Mouse (Mus musculus): ENCODE data around the gene Ccdc14. TPM values are rescaled to one million over a fixed set of nuclear protein-coding genes. Genes with fewer than 3 reads are reported as not detected.
"Not testable (repeated sequence)": the region's sequence is repeated elsewhere in the genome, so short reads cannot be mapped to it uniquely, and the experiment has no call there.

The Ccdc14 gene
- 4.2 and 4.5 TPM in 2 replicates for total RNA-seq (2021)
- long read RNA-seq, experiment 1, full-length matches to known transcripts, result 6 of 7 reads
- long read RNA-seq, experiment 1, partial matches to known transcripts, result 0 of 7 reads
- long read RNA-seq, experiment 1, other reads (novel, unspliced or antisense), result 1 of 7 reads
- long read RNA-seq, experiment 2, full-length matches to known transcripts, result 2 of 2 reads
- long read RNA-seq, experiment 2, partial matches to known transcripts, result 0 of 2 reads
- long read RNA-seq, experiment 2, other reads (novel, unspliced or antisense), result 0 of 2 reads

DNA sequence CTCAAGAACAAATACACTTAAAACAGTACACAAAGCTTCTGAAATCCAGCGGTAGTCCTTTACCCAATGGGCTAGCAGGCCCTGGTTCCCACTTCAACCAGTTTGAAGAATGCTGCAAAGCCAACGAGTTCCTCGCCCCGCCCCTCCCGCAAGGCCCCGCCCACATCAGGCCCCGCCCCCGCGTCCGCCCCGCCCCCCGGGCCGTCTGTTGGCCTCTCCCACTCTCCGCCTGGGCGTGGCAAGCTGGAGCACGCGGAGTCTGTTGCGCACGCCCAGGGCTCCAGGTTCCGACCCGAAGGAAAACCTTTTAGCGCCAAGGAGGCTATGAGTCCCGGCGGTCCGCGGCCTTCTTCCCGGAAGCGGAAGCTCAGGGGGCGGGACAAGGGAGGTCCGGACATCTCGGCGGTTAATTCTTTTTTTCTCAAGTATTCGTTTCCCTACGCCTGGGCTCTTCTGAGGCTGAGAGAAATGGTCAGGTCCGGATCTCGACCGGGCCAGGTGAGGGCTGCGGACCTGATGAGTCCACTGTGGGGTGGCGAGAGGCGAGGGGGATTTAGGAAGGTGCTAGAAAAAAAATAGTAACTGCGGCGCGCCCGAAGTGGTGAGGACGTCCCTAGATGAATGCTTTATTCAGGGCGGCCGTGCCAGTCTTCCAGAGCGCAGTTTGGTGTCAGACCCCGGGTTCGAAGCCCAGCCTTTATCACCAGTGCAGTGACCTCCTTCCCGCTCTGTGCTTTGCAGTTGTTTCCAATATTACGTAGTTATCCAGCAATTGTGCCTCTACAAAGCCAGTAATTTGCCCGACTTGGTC, at the start of gene Ccdc14:
Gene Ccdc14, plus strand, starts transcription at position 283 of the 811 bp plus-strand sequence.
- DNase-seq, result peak; percentile 96

- peak; percentile 44 for DNase-seq
Observed at GRCm38 (mm10) chr16:34643511-34644259, 46.7 kb upstream of the Ccdc14 start.

DNA sequence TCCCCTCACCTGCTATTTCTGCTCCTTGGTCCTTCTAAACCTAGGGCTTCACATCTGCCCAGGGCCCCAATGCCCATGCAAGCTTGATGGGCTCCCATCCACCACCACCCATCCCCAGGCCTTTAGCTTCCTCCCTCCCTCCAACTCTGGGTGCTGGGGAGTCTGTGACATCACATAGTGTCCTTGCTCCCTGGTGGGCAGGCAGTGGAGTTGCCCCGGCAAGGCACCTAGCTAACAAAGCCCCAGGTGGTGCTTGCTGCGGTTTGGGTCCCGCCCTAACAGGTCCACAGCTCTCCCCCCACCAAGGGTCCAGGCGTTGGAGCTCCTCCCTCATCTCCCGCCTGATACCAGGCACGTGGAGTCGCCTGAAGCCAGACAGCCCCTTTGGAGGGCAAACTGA, 40.8 kb upstream of the Ccdc14 start, which contains the start of gene Ropn1:
Gene Ropn1, plus strand, starts transcription at position 301 of the 400 bp plus-strand sequence.
- DNase-seq, result no peak

DNA sequence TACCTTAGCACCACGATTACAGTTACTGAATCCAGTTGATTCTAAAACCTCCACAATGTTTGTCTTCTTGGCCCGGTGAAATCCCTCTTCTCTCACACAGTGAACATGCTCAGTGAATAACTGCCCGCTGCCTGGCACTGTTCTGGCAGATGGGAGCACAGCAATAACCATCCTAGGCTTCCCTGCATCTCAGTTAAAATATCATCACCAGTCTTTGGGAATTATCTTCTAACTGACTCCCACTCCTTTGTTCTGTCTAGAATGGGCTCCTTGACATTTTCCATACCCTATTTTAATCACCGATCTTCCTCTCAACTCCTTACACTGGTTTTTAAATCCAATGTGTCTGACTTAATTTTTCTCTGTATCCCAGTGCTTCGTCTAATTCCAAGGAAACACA, 37.4 kb upstream of the Ccdc14 start:
- no peak for DNase-seq

GRCm38 (mm10) chr16:34657566-34657965, 32.9 kb upstream of the Ccdc14 start:
- peak; percentile 29 for DNase-seq

DNA sequence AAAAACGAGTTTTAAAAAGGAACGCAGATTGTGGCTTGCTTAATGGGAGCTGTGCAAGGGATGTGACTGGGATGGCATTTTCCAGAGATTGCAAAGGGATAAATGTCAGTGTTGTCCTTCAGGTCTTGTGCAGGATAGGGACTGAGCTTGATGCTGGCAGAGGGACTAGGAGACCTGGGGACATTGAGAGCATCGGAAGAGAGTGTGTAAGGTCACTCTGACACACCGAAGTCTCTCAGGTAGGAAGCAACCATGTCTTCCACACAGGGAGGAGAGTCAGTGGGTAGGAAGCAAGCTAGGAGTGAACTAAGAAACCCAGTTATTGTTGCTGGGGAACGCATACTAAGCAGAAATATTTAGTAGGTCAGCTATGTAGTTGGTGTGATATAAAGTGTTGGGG, 32.4 kb upstream of the Ccdc14 start:
- DNase-seq, result no peak

DNA sequence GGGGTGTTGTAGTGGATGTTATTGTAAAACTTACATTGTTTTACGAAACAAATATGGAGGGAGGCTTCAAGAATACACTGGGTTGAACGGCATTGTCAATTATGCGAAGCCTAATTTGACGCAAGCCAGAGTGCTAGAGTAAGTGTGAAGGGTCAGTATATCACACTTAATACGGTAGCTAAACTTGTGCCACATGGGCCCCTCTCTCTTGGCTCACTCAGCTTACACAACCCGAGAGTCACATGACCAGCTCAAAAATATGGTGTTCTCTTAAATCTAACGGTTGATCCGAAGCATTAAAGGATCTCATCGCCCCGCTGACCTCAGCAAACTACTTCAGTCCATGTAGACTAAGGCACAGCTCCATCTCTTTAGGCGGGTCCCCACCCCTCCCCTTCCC, 32.0 kb upstream of the Ccdc14 start:
- no peak for DNase-seq

- no peak for DNase-seq
Observed at GRCm38 (mm10) chr16:34664553-34664952, 25.9 kb upstream of the Ccdc14 start.

GRCm38 (mm10) chr16:34667031-34667726, 23.2 kb upstream of the Ccdc14 start:
- peak; percentile 86 for DNase-seq

DNA sequence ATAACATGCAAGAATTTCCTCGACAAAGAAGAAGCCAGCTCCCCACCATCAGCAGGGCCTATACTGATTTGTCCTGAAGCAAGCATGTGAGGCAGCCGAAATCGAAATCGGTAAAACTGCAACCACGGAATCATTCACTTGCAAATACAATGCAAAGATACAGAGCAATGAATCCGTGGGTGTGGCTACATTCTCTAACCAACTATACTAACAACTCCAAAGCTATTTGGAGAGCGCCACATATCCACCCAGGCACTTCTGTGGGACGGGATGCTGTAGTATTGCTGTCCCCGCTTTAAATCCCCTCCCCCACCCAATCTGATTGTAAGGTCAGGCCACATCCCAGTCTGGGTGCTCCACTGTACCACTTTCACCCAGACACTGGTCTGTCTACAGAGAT, 22.1 kb upstream of the Ccdc14 start:
- DNase-seq, result no peak

DNA sequence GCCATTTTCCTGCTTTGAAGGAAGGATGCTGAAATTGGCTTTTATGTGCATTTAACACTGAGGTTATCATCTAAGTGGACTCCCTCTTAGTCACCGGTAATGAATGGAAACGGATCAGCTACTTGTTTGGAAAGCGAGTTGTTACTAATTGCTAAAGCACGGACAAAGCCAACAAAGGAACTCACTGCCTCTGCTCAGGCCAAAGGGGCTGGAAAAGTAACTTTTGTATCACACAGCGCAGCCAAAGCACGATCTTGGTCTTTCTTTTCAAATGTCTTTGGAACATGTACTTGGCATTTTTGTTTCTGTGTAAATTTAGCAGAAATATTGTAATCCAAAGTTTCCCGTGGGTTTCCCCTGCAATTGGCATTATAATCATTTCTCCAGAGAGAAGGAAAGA, 18.4 kb upstream of the Ccdc14 start:
- DNase-seq, result no peak

- peak; percentile 41 for DNase-seq
Observed at GRCm38 (mm10) chr16:34672822-34673221, 17.6 kb upstream of the Ccdc14 start.

DNA sequence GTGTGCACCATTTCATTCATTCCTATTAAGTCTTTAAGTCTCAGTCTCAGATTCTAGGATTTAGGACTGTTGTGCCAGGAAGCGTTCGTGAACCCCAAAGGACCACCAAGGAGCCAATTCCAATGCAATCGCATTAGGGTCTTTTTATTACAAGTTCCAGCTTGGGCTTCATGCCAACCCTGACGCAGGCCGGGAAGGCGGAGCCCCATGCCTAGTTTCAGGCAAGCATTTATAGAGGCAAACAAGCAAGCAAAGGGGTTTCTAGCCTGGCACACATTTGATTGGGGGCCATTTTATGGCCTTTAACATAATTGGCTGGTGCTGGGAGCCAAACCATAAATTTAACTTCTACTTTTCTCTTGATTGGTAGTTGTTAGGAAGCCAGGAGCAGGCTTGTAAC, 16.1 kb upstream of the Ccdc14 start:
- no peak for DNase-seq

- no peak for DNase-seq
Observed at GRCm38 (mm10) chr16:34681823-34682222, 8.6 kb upstream of the Ccdc14 start.

DNA sequence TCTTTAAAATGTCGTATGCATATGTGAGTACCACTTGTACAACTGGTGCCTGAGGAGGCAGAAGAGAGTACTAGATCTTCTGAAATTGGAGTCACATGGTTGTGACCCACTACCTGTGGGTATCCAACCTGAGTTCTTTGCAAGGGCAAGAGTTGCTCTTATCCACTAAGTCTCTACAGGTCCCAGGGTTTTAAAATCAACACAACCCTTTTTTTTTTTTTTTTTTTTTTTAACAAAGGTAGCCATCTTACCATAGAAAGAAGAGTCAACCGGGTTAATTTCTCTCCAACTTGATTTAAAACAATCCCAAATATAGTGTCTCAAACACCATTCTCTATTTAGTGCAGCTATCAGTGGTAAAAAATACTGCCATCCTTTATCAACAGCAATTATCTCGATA, 537 bp upstream of the Ccdc14 start:
- no peak for DNase-seq

- DNase-seq, result no peak
Observed at GRCm38 (mm10) chr16:34691156-34691555, 740 bp downstream of the Ccdc14 start.

- no peak for DNase-seq
Observed at GRCm38 (mm10) chr16:34694477-34694876, 4.1 kb downstream of the Ccdc14 start.

- not testable (repeated sequence) for DNase-seq
Observed at GRCm38 (mm10) chr16:34698721-34699120, 8.3 kb downstream of the Ccdc14 start.

- peak; percentile 82 for DNase-seq
Observed at GRCm38 (mm10) chr16:34700165-34700827, 9.9 kb downstream of the Ccdc14 start.

DNA sequence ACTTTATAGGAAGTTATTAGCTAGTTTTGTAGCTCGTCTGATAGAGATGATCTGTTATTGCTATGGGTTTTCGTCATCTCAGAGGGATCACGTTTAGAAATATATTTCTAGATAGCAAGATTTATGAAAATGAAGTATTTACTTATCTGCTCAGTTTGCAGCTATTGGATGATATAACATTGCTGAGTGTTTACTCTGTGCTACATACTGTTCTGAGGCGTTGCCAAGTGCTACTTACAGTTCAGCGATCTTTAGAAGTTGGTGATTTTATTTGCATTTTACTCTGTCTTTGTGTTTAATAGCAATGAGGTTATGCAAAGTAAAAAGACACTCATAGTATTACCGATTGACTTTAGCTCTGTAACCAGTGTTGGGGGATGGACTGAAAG, 10.4 kb downstream of the Ccdc14 start:
- DNase-seq, result no peak

- DNase-seq, result no peak
Observed at GRCm38 (mm10) chr16:34706019-34706418, 15.6 kb downstream of the Ccdc14 start.

GRCm38 (mm10) chr16:34706487-34706946, 16.1 kb downstream of the Ccdc14 start:
- no peak for DNase-seq

All from adrenal gland, postnatal 14 days (tissue).